25 mouse cellular contexts compared by ENCODE assay signal in the genomic region with DNA sequence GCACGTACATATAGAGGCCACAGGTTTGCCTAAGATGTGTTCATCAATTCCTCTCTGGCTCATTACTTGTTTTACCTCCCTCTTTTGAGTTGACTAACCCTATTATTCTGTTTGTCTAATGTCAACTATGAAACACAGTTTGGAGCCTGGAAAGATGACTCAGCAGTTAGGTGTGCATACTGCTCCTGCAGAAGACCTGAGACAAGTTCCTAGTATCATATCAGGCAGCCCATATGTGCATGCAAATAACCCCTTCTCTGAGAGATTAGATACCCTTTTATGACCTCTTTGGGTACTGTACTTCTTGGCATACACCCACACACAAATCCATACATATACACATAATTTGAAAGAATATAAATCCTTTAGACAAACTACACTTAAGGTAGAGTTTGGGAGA. TPM values are rescaled to one million over a fixed set of nuclear protein-coding genes. Genes with fewer than 3 reads are reported as not detected.
"Had no signal": no experiment of that assay in that cellular context is flagged by ENCODE, and none has a peak within 500 bp of the region (broad histone marks: within the 10 kb centered on the region; RNA-seq: fewer than 3 reads in every experiment).

No protein-coding gene starts in this region.

- H3K27me3 ChIP-seq: neural tube, embryonic 13.5 days; neural tube, embryonic 15.5 days; stomach, embryonic 15.5 days had no signal

- DNase-seq: retina, postnatal 1 day; right cerebral cortex, adult 18-20 months; right cerebral cortex, postnatal 14 days; right cerebral cortex, postnatal 25 days; right cerebral cortex, postnatal 4 days; spleen, adult 18-20 months; thymus, adult 18-20 months; thymus, adult 2 months; thymus, postnatal 14 days; thymus, postnatal 25 days; thymus, postnatal 36 days; thymus, postnatal 4 days had no signal

- H3K9me3 ChIP-seq: stomach, embryonic 15.5 days had no signal

- H3K36me3 ChIP-seq: neural tube, embryonic 13.5 days; neural tube, embryonic 15.5 days; stomach, embryonic 15.5 days had no signal

- H3K4me3 ChIP-seq: neural tube, embryonic 13.5 days; neural tube, embryonic 15.5 days; stomach, embryonic 15.5 days had no signal

- H3K27ac ChIP-seq: neural tube, embryonic 13.5 days; neural tube, embryonic 15.5 days; stomach, embryonic 15.5 days; stomach, postnatal 0 days had no signal

- H3K9ac ChIP-seq: neural tube, embryonic 13.5 days; neural tube, embryonic 15.5 days; stomach, embryonic 15.5 days had no signal

- H3K4me2 ChIP-seq: neural tube, embryonic 13.5 days; neural tube, embryonic 15.5 days; stomach, embryonic 15.5 days had no signal

- H3K4me1 ChIP-seq: neural tube, embryonic 13.5 days; neural tube, embryonic 15.5 days; stomach, embryonic 15.5 days had no signal

RNA-seq across cellular contexts. Expression of a gene that starts 1.0 kb away (rescaled TPM):
- total RNA-seq: neutrophil, adult 5-6 weeks had no signal
- polyA plus RNA-seq: neural tube, embryonic 13.5 days; neural tube, embryonic 14.5 days; neural tube, embryonic 15.5 days; small intestine, adult 2 months; spleen, adult 2 months; stomach, embryonic 14.5 days; stomach, embryonic 15.5 days; stomach, embryonic 16.5 days; stomach, postnatal 0 days; testis, adult 2 months; thymus, adult 2 months; thymus, postnatal 0 days; urinary bladder, adult 2 months had no signal

RNA-seq across cellular contexts. Expression of a gene that starts 48.5 kb away (rescaled TPM):
- total RNA-seq: neutrophil, adult 5-6 weeks had no signal
- polyA plus RNA-seq: neural tube, embryonic 13.5 days; neural tube, embryonic 14.5 days; neural tube, embryonic 15.5 days; small intestine, adult 2 months; spleen, adult 2 months; stomach, embryonic 14.5 days; stomach, embryonic 15.5 days; stomach, embryonic 16.5 days; stomach, postnatal 0 days; testis, adult 2 months; thymus, adult 2 months; thymus, postnatal 0 days; urinary bladder, adult 2 months had no signal
